Mouse (Mus musculus): Measurements from ENCODE around the gene Bcl2.

Bcl2 gene

DNA sequence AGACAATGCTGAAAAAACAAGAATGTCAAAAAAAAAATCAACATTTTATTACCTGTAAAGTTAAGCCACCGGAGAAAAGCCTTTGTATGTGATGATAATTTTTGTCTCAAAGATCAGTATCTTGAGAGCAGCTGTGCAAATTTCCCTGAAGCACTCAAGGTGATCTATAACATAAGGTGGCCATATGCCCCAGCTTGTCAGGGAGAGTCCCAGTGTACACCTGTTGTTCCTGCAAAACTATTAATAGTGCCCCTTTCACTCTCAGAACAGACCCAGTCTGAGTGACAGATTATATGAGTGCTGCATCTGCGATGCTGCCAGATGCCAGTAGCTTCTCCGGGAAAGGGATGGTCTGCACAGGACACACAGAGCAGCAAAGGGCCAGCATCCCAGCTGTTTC is 95.3 kb downstream of the Bcl2 start:
- DNase-seq: no peak

DNA sequence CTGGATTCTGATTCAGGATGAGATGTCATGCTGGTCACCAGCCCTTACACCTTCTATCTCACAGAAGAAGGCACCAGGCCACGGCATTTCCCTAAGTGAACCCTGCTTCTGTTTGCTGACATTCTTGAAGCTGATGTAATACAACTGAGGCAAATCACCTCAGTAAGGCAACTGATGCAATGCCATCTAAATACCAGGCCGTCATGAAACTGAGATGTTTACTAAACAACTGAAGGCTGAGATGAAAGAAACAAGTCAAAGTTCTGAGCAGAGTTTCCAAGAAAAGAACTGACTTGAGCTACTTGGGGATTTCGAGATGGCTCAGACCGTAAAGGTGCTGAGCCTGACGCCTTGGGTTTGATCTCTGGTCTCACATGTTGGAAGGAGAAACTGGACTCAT is 97.1 kb downstream of the Bcl2 start:
- no peak for DNase-seq

DNA sequence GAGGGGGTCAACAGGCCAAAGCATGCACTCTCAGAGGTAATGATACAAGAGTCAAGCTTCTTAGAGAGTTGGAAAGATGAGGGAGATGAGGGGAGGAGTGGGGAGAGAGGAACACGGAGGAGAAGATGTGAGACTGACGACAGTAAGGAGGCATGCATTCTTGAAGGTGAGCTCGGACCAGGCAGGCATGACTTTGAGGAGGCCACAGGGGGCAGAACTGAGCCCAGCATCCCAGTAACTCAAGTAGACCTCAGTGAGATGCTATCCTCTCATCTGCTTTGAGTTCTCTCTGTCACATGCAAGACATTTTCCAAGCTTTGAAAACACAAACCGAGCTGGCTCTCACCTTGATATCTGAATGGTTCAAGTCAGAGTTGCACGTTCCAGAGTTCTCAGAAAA is 100.7 kb downstream of the Bcl2 start:
- DNase-seq: no peak

GRCm38 (mm10) chr1:106612166-106613031 is 101.7 kb downstream of the Bcl2 start:
- no peak for DNase-seq

GRCm38 (mm10) chr1:106611246-106611645 is 102.8 kb downstream of the Bcl2 start:
- no peak for DNase-seq

- no peak for DNase-seq
Measured at GRCm38 (mm10) chr1:106608098-106608778, 105.8 kb downstream of the Bcl2 start.

- no peak for DNase-seq
Measured at GRCm38 (mm10) chr1:106606951-106607350, 107.1 kb downstream of the Bcl2 start.

DNA sequence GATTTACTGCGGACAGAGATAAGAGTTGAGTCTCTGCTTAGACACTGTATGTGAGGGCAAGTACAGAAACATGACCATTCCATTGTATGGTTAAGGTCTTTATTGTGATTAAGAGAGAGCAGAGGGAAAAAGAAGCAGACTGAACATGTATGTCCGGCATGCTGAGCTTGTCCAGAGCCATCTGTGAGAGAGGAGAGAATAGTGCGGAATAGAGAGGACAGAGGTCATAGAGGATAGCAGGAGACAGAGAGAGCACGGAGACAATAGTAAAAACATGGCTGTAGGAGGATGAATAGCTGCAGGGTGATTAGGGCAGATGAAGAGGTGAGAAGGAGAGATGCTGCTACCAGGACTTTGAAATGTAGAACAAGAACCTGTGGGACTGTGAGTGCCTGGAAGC is 110.7 kb downstream of the Bcl2 start:
- no peak for DNase-seq

DNA sequence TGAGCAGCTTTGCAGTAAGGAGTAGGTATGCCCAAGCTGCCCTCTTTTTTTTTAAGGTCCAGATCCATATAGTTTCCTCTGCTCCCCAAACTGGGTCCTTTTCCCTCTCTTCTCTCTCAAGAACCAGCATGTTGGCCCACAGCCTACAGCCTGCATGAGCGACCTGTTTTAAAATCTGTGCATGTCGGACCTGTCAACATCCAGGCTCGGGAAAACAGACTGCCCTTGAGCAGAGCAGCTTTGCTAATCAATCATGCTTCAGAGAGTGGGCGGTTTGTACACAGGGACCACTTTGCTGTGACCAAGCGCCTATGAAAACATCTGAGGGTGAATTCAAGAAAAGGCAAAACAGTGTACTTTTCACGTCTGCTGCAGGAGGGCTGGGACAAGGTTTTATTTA is 111.1 kb downstream of the Bcl2 start:
- DNase-seq: peak; percentile 19

- no peak for DNase-seq
Measured at GRCm38 (mm10) chr1:106602536-106602935, 111.5 kb downstream of the Bcl2 start.

DNA sequence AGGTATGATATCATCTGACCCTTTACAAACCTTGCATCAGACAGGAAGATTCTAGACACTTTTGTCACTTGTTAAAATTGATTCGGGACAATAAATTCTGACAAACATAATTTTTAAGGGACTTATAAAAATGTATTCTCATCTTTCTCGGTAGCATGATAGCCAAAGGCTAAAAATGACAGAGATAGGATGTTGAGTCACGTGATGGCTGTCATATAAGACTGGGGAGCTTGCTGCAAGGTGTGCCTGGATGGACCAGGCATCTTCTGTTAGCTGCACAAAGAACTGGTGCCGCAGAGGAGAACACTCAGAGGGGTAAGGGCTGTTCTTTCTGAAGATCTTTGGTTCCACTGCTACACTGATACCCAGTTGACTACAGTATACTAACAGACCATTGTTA is 112.8 kb downstream of the Bcl2 start:
- DNase-seq: no peak

DNA sequence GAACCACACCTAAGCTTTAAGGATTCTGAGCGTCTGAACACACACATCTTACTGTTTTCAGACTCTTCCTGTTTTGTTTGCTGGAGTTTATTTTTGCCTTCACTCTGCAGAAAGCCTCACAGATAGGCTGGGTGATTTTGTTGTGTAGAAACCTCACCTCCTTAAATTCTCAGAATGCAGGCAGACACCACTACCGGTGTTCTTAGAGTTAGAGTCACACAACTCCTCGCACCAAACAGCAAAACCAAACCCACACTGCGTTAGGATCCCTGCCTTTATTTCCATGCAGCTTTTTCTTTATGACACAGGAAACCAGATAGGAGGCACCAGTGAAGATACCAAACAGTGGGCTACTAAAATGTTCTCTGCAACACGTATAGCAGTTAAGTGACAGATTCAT is 113.2 kb downstream of the Bcl2 start:
- DNase-seq: no peak

- no peak for DNase-seq
Measured at GRCm38 (mm10) chr1:106598292-106598583, 115.8 kb downstream of the Bcl2 start.

DNA sequence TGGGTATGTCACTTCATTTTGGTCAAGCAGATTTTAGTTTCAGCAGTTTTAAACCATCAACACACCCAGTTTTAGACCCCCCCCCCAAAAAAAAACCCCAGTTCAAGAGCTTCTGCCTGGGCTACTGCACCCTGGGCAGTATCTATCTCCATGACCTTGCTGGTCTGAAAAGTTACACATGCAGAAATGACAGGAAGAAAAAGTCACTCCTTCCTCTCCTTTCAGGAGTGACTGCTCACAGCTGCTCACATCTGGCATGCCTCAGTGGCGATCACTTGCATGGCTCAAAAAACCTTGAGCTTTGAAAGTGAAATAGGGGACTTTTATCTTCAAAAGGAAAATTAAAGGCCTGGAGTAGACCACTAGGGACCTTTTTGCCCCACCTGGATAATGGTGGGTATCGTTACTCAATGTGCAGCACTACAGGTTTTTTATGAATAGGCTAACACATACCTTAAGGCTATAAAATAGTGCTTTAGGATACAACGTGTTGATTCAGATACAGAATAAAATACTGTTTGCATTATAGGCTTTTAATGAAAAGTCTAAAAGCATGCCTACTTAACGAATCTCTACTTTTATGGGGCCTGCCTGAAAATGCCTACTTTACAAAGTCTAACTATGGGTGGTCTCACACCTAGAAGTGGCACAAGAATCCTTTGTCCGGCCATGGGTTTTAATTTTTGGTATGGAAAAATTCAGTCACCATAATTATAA is 116.3 kb downstream of the Bcl2 start:
- DNase-seq: no peak

GRCm38 (mm10) chr1:106596380-106596779 is 117.7 kb downstream of the Bcl2 start:
- no peak for DNase-seq

DNA sequence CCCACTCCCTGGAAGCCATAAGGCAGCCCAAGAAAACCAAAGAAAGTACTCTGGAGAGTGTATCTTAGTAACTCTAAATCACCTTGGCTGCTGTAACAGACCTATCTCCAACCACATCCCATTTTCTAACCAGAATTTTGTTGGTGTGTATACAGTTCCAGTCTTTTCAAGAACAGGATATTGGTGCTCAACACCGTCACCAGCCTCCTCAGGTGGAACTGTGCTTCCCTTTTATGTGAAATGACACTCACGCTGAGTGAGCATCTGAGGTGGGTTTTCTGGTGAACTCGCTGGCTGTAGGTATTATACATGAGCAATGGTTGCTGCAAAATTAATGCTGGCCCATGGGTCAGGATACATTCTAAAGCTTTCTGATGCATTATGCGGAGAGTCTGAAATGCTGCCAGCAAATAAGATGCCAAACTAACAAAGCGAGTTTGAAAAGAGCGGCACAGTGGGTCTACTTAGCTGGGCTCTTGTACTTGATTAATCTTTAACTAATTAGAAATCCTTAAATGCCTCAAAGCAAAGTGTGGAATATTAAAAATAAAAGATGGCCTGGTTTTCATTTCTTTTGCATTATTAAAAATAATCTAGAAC is 118.7 kb downstream of the Bcl2 start:
- no peak for DNase-seq

DNA sequence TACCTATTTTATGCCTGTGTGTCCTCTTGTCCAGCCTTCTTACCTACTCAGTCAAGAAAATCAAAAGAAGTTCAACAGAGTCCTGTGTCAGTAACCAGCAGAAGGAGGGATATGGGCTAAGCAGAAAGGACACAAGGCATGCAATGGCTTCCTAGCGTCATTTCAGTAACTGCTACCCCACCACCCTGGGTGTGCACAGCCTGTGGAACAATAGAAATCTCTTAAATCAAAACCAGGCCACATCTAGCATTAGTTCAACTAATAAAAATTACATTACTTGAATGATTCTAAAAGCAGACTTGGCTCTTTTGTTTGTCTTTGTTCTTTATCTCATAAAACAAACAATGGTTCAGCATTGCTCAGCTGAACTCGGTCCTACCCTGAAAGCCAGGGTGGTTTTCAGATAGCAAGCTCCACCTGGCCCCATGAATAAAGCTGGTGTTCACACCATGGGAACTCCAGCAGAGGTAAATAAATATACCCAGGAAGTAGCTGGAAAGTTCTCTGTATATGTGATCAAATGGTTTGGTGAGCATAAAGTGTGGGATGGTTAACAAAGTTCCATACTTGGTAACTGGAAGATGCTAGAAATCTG is 122.8 kb downstream of the Bcl2 start:
- DNase-seq: no peak

DNA sequence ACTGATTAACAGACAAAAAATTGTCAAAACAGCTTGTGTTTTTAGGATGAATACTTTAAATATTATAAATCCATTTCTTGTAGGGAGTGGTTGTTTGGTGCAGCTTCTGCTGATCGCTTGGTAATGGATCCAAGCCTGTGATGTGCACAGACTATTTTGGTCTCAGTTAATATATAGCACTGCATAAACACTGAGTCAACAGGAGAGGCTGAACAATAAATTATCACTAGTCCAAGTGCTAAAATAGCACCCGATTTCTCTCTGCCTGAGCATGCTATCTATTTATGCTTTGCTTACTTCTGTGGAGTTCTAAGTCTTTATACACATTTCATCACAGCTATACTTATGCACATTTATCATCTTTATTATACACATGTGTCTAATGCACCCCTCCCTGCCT is 124.9 kb downstream of the Bcl2 start:
- DNase-seq: no peak

GRCm38 (mm10) chr1:106587866-106588470 is 126.1 kb downstream of the Bcl2 start:
- no peak for DNase-seq

- no peak for DNase-seq
Measured at GRCm38 (mm10) chr1:106586761-106587160, 127.3 kb downstream of the Bcl2 start.

- no peak for DNase-seq
Measured at GRCm38 (mm10) chr1:106585349-106585748, 128.7 kb downstream of the Bcl2 start.

- DNase-seq: no peak
Measured at GRCm38 (mm10) chr1:106584824-106585223, 129.2 kb downstream of the Bcl2 start.

GRCm38 (mm10) chr1:106584273-106584672 is 129.8 kb downstream of the Bcl2 start:
- no peak for DNase-seq
